15 mouse cellular contexts compared by ENCODE assay signal in the genomic region with DNA sequence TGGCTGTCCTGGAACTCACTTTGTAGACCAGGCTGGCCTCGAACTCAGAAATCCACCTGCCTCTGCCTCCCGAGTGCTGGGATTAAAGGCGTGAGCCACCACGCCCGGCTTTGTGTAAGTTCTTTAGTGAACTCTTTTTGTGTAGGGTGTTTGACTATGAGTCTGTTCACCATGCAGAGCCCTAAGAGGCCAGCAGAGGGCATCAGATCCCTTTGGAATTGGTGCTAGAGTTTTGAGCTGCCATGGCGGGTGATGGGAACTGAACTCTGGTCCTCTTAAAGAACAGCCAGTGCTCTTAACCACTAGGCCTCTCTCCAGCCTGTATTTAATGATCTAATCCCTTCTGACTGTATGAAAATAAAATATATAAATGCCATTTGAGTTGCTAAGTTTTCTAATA. TPM values are rescaled to one million over a fixed set of nuclear protein-coding genes. Genes with fewer than 3 reads are reported as not detected.
DNase-seq lines count a peak whose midpoint lies in the region; ATAC-seq and TF ChIP-seq lines count a peak whose summit lies in the region.
"Had no signal": no experiment of that assay in that cellular context is flagged by ENCODE, and none has a peak within 500 bp of the region (broad histone marks: within the 10 kb centered on the region; RNA-seq: fewer than 3 reads in every experiment).

No protein-coding gene starts in this region.

- H3K27me3 ChIP-seq in liver, adult 2 months (ENCODE audit: control insufficient read depth, insufficient read depth, low read length): no peaks in the 10 kb centered on the region
- no peaks in the 10 kb centered on the region for H3K27me3 ChIP-seq in liver, embryonic 11.5 days (replicated peaks; ENCODE audit: control insufficient read depth, insufficient read depth, low read length)
- H3K27me3 ChIP-seq in limb, embryonic 10.5 days (ENCODE audit: low read depth, poor library complexity, severe bottlenecking): no peaks in the 10 kb centered on the region

- 94% methylated on average over 6 of the region's 6 CpGs for WGBS in liver, adult 2 months
- 90% methylated on average over 5 of the region's 6 CpGs for WGBS in liver, embryonic 11.5 days
- 98% methylated on average over 6 of the region's 6 CpGs for WGBS in limb, embryonic 10.5 days

- peaks cover 8% of the 10 kb centered on the region; the same call in 1 of the 2 replicates for H3K79me2 ChIP-seq in liver, adult 2 months (ENCODE audit: control insufficient read depth, insufficient read depth, low read length)

- no peak overlapping the region for H3K4me2 ChIP-seq in liver, embryonic 11.5 days

- ATAC-seq in CD4-positive, CD25-positive, alpha-beta regulatory T cell, adult 4 months: no peak
- no peak for ATAC-seq in liver, embryonic 11.5 days (replicated peaks; ENCODE audit: low FRiP score)
- 0 out of 2 replicates have a peak, but pooled peaks have one; percentile 58 for ATAC-seq in megakaryocyte-erythroid progenitor cell, adult 5-6 weeks (replicated peaks; ENCODE audit: low FRiP score, low TSS enrichment, poor library complexity, severe bottlenecking)

- DNase-seq in CD4-positive, CD25-positive, alpha-beta regulatory T cell, adult 2 months (ENCODE audit: low read depth, low spot score): peak; percentile 52
- no peak for DNase-seq in liver, adult 2 months (ENCODE audit: extremely low read depth, low read depth, low spot score)
- DNase-seq in liver, embryonic 11.5 days (ENCODE audit: low spot score): no peak
- DNase-seq in NIH3T3 (ENCODE audit: low read depth): peak; percentile 20
- DNase-seq in retina, embryonic 14.5 days (ENCODE audit: low spot score): no peak
- no peak for DNase-seq in limb, embryonic 10.5 days (ENCODE audit: low spot score)
- DNase-seq: adrenal gland, postnatal 10 days; kidney, postnatal 14 days; lung, postnatal 36 days had no signal

- TF ChIP-seq CTCF in liver, adult 2 months (IDR thresholded peaks at IDR 0.05; ENCODE audit: low read depth, low read length): peak; percentile 33

- no peak overlapping the region for H3K4me3 ChIP-seq in liver, adult 2 months (ENCODE audit: insufficient read depth, low read depth, low read length)
- H3K4me3 ChIP-seq in liver, embryonic 11.5 days (ENCODE audit: low read depth, low read length): no peak overlapping the region
- H3K4me3 ChIP-seq in limb, embryonic 10.5 days: no peak overlapping the region

- TF ChIP-seq POLR2A in liver, adult 2 months (IDR thresholded peaks at IDR 0.05; ENCODE audit: extremely low read depth, insufficient read depth, low read length): no peak

- H3K4me1 ChIP-seq in liver, adult 2 months (ENCODE audit: control insufficient read depth, insufficient read depth, low read length): 0 out of 2 replicates have a peak, but pooled peaks cover 2% of the 10 kb centered on the region
- H3K4me1 ChIP-seq in liver, embryonic 11.5 days (replicated peaks; ENCODE audit: control insufficient read depth, insufficient read depth, low read length): peaks cover 4% of the 10 kb centered on the region; the same call in 1 of the 2 replicates
- no peaks in the 10 kb centered on the region for H3K4me1 ChIP-seq in limb, embryonic 10.5 days

- peaks cover 7% of the 10 kb centered on the region; the same call in 1 of the 2 replicates for H3K9me3 ChIP-seq in liver, embryonic 11.5 days (ENCODE audit: control insufficient read depth, low read length)
- 0 out of 2 replicates have a peak, but pooled peaks cover 4% of the 10 kb centered on the region for H3K9me3 ChIP-seq in limb, embryonic 10.5 days (replicated peaks)

- H3K9ac ChIP-seq in liver, adult 2 months (ENCODE audit: low read depth, low read length): no peak overlapping the region
- H3K9ac ChIP-seq in liver, embryonic 11.5 days (ENCODE audit: low read depth, low read length): no peak overlapping the region

- H3K36me3 ChIP-seq in liver, adult 2 months (ENCODE audit: control insufficient read depth, insufficient read depth, low read length): peaks cover 79% of the 10 kb centered on the region
- peaks cover 46% of the 10 kb centered on the region for H3K36me3 ChIP-seq in liver, embryonic 11.5 days (ENCODE audit: control insufficient read depth, insufficient read depth, low read length)
- peaks cover 76% of the 10 kb centered on the region for H3K36me3 ChIP-seq in limb, embryonic 10.5 days

- no peak overlapping the region for H3K27ac ChIP-seq in liver, adult 2 months (replicated peaks; ENCODE audit: insufficient read depth, low read depth, low read length)
- no peak overlapping the region for H3K27ac ChIP-seq in liver, embryonic 11.5 days (ENCODE audit: low read depth, low read length)
- H3K27ac ChIP-seq in limb, embryonic 10.5 days: no peak overlapping the region

RNA-seq across cellular contexts. Expression of a gene that starts 12.5 kb away (rescaled TPM):
- 10 to 100 TPM; 25.4 to 29.3 TPM for polyA plus RNA-seq in CD4-positive, CD25-positive, alpha-beta regulatory T cell, adult 4 months (2017; shearing (Covaris generic))
- total RNA-seq in liver, adult 2 months (2014; rRNA removed): 80.5 and 99.3 TPM in 2 replicates
- 83.4 and 107 TPM in 2 replicates for polyA plus RNA-seq in liver, adult 2 months (2012; rRNA removed)
- 56.1 and 56.6 TPM in 2 replicates for polyA plus RNA-seq in liver, embryonic 11.5 days (2014; fragmentation: Nextera tagmentation; extraction: Ambion mirVana)
- total RNA-seq in megakaryocyte-erythroid progenitor cell, adult 5-6 weeks (2014; fragmentation: Nextera tagmentation): 72.9 and 109 TPM in 2 replicates
- total RNA-seq in megakaryocyte-erythroid progenitor cell, adult 5-6 weeks (2017): 69.2 and 112 TPM in 2 replicates
- 22.2 and 25.5 TPM in 2 replicates for polyA plus RNA-seq in limb, embryonic 10.5 days (2016; fragmentation: Nextera tagmentation; extraction: Ambion mirVana)

RNA-seq across cellular contexts. Expression of a gene that starts 12.6 kb away (rescaled TPM):
- 10 to 100 TPM in 1 of 2 experiments, 1 to 10 TPM in 1; 9.0 to 10.2 TPM for polyA plus RNA-seq in CD4-positive, CD25-positive, alpha-beta regulatory T cell, adult 4 months (2017; shearing (Covaris generic))
- 10.2 and 10.9 TPM in 2 replicates for total RNA-seq in liver, adult 2 months (2014; rRNA removed)
- 7.3 and 7.5 TPM in 2 replicates for polyA plus RNA-seq in liver, adult 2 months (2012; rRNA removed)
- polyA plus RNA-seq in liver, embryonic 11.5 days (2014; fragmentation: Nextera tagmentation; extraction: Ambion mirVana): 15.9 and 16.7 TPM in 2 replicates
- 18.1 and 22.3 TPM in 2 replicates for total RNA-seq in megakaryocyte-erythroid progenitor cell, adult 5-6 weeks (2014; fragmentation: Nextera tagmentation)
- total RNA-seq in megakaryocyte-erythroid progenitor cell, adult 5-6 weeks (2017): 15.4 and 17.1 TPM in 2 replicates
- 46.7 and 47.4 TPM in 2 replicates for polyA plus RNA-seq in limb, embryonic 10.5 days (2016; fragmentation: Nextera tagmentation; extraction: Ambion mirVana)

RNA-seq across cellular contexts. Expression of a gene that starts 44.7 kb away (rescaled TPM):
- not detected for polyA plus RNA-seq in CD4-positive, CD25-positive, alpha-beta regulatory T cell, adult 4 months (2017; shearing (Covaris generic))
- total RNA-seq in liver, adult 2 months (2014; rRNA removed): not detected in 2 replicates
- polyA plus RNA-seq in liver, adult 2 months (2012; rRNA removed): not detected in 2 replicates
- polyA plus RNA-seq in liver, embryonic 11.5 days (2014; fragmentation: Nextera tagmentation; extraction: Ambion mirVana): not detected in 2 replicates
- total RNA-seq in megakaryocyte-erythroid progenitor cell, adult 5-6 weeks (2014; fragmentation: Nextera tagmentation): not detected in 2 replicates
- not detected in 2 replicates for total RNA-seq in megakaryocyte-erythroid progenitor cell, adult 5-6 weeks (2017)
- not detected in 2 replicates for polyA plus RNA-seq in limb, embryonic 10.5 days (2016; fragmentation: Nextera tagmentation; extraction: Ambion mirVana)
- total RNA-seq: adrenal gland, postnatal 10 days; gastrocnemius, postnatal 25 days; hematopoietic stem cell, adult 5-6 weeks; left cerebral cortex, postnatal 10 days had no signal
- polyA plus RNA-seq: C2C12 had no signal

Comparison
In these comparisons a context has a peak if more than half of its experiments do, and no peak if none do; other contexts are left out.
1. DNase-seq: peak in CD4-positive, CD25-positive, alpha-beta regulatory T cell, adult 2 months (single experiment) and NIH3T3 (single experiment); none in liver, adult 2 months (single experiment), liver, embryonic 11.5 days (single experiment), retina, embryonic 14.5 days (single experiment) and limb, embryonic 10.5 days (single experiment).